Mouse (Mus musculus) spleen, adult 2 months (tissue): ENCODE data around the gene Ppp1r9b. TPM values are rescaled to one million over a fixed set of nuclear protein-coding genes. Genes with fewer than 3 reads are reported as not detected.
A peak's percentile ranks its signal among the peaks of the same experiment; 100 is the strongest.
"Not testable (repeated sequence)": the region's sequence is repeated elsewhere in the genome, so short reads cannot be mapped to it uniquely, and the experiment has no call there.

Experiments
- DNase-seq, 2 experiments: peaks; one replicate each; pipeline versions ENCODE4 v3.0.0 to v3.0.0-alpha.2; 2012 to 2021; ENCODE audit warnings: low spot score in 2 of 2, low read depth in 1 of 2
- H3K27ac ChIP-seq: fragments of 200-500 bp; 2 replicates; pipeline ENCODE4 v1.5.1; 2012; ENCODE audit warnings: low read length, inconsistent platforms; ENCODE audit not compliant: insufficient read depth
- H3K27me3 ChIP-seq: fragments of 200-500 bp; 2 replicates; pipeline ENCODE4 v1.6.1; 2012; ENCODE audit warnings: mild to moderate bottlenecking, moderate library complexity, low read length, inconsistent platforms; ENCODE audit not compliant: control insufficient read depth, insufficient read depth
- H3K36me3 ChIP-seq: fragments of 200-500 bp; 2 replicates; pipeline ENCODE4 v1.6.1; 2012; ENCODE audit warnings: mild to moderate bottlenecking, low read length, inconsistent platforms; ENCODE audit not compliant: control insufficient read depth, insufficient read depth
- H3K4me1 ChIP-seq: fragments of 200-500 bp; 2 replicates; pipeline ENCODE4 v1.6.1; 2011; ENCODE audit warnings: inconsistent platforms; ENCODE audit not compliant: control insufficient read depth, insufficient read depth, insufficient read length
- H3K4me3 ChIP-seq: fragments of 200-500 bp; 2 replicates; pipeline ENCODE4 v1.5.1; 2011; ENCODE audit warnings: mild to moderate bottlenecking, inconsistent platforms; ENCODE audit not compliant: insufficient read depth, insufficient read length; ENCODE audit errors: extremely low read depth
- CTCF ChIP-seq: fragments of 200-500 bp; IDR thresholded peaks from 2 replicates; pipeline ENCODE4 v1.5.1; 2011; ENCODE audit warnings: mild to moderate bottlenecking, inconsistent platforms; ENCODE audit not compliant: insufficient read depth, insufficient read length, insufficient replicate concordance; ENCODE audit errors: extremely low read depth
- POLR2A ChIP-seq: fragments of 200-500 bp; IDR thresholded peaks from 2 replicates; pipeline ENCODE4 v1.6.1; 2011; ENCODE audit warnings: low read depth, low read length, inconsistent platforms
- WGBS: fragments of 180-500 bp; shearing (Covaris S2); methylation state at CpG from one replicate; pipeline ENCODE4 v1.1.7; 2018; 5-methylcytosine and 5-hydroxymethylcytosine counted together
- polyA plus RNA-seq: library from polyadenylated mRNA; depleted of rRNA; stranded (reverse); fragments of >200 nt; gene quantifications from 2 replicates; pipeline ENCODE4 v1.2.3, GENCODE M21; 2012

Ppp1r9b gene
- polyA plus RNA-seq, 1 experiment, result 51.9 TPM

DNA sequence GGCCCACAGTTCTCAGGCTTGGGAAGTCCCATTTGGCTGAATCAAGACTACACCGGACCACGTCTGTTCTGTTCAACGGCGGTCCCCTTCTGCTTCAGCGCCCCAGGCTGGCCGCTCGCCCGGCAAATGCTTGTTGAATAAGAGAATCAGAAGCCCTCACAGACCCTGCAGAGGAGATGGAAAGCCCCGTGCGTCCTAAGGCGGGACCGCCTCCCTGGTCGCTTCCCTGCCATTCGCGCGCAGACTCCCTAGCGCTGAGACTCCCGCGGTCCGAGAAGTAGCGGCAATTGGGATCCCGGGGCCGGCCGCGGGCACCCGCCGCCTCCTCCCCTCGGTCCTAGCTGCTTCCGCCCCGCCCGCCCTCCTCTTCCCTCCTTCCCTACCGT, 18.8 kb downstream of the Ppp1r9b start, which contains the start of gene Samd14:
Gene Samd14, plus strand, starts transcription at position 251 of the 386 bp plus-strand sequence.
- Histone ChIP-seq H3K27ac (peak within 1 kb of the TSS; percentile 25; the same call in 1 of the 2 replicates), H3K36me3 (peaks cover 7% of the 10 kb centered on the region), H3K4me3 (peak within 1 kb of the TSS; percentile 59), H3K27me3 (peaks cover 10% of the 10 kb centered on the region), H3K4me1 (peaks cover 16% of the 10 kb centered on the region; the same call in 1 of the 2 replicates)
- WGBS, result under 1% methylated on average over 21 of the region's 32 CpGs
- TF ChIP-seq CTCF (no peak), POLR2A (no peak)
- DNase-seq, result no peak

GRCm38 (mm10) chr11:95010141-95010739, 19.4 kb downstream of the Ppp1r9b start:
- peaks cover 10% of the 10 kb centered on the region for H3K27me3 ChIP-seq
- H3K4me1 ChIP-seq, result peaks cover 16% of the 10 kb centered on the region; the same call in 1 of the 2 replicates
- peak overlapping the region; percentile 59 for H3K4me3 ChIP-seq
- H3K36me3 ChIP-seq, result peaks cover 5% of the 10 kb centered on the region; the same call in 1 of the 2 replicates
- DNase-seq, result no peak
- no peak for TF ChIP-seq CTCF
- TF ChIP-seq POLR2A, result no peak
- 17% methylated on average over 37 of the region's 40 CpGs for WGBS
- peak overlapping the region; percentile 25; the same call in 1 of the 2 replicates for H3K27ac ChIP-seq

DNA sequence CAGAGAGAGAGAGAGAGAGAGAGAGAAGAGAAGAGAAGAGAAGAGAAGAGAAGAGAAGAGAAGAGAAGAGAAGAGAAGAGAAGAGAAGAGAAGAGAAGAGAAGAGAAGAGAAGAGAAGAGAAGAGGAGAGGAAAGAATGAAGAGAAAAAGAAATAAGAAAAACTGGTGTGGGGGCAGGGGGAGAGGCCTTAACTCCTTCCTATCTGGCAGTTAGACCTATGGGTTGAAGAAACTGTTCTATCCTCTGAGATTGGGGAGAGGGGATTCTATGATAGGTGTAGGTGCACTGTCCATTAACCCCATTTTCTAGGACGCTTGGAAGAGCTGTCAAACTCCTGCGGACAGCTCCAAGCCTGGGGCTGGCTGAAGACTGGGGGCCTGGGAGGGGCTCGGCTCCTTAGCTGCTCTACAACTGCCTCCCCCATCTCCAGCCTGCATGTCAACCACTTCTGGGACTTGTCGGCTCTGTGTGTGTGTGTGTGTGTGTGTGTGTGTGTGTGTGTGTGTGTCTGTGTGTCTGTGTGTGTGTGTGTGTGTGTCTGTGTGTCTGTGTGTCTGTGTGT, 20.1 kb downstream of the Ppp1r9b start:
- Histone ChIP-seq H3K4me1 (peaks cover 16% of the 10 kb centered on the region; the same call in 1 of the 2 replicates), H3K27ac (peak overlapping the region; percentile 52; the same call in 1 of the 2 replicates), H3K4me3 (peak overlapping the region; percentile 7; the same call in 1 of the 2 replicates)
- not testable (repeated sequence) for DNase-seq, H3K36me3 ChIP-seq, H3K27me3 ChIP-seq
- 55% methylated on average over 4 of the region's 4 CpGs for WGBS

GRCm38 (mm10) chr11:95011416-95011815, 20.6 kb downstream of the Ppp1r9b start:
- 36% methylated on average over 1 of the region's 1 CpGs for WGBS

GRCm38 (mm10) chr11:95012075-95012474, 21.2 kb downstream of the Ppp1r9b start:
- Histone ChIP-seq H3K27ac (peak overlapping the region; percentile 52; the same call in 1 of the 2 replicates), H3K4me3 (no peak overlapping the region), H3K27me3 (peaks cover 10% of the 10 kb centered on the region), H3K4me1 (peaks cover 12% of the 10 kb centered on the region; the same call in 1 of the 2 replicates), H3K36me3 (no peaks in the 10 kb centered on the region)
- 48% methylated on average over 3 of the region's 3 CpGs for WGBS
- TF ChIP-seq POLR2A (no peak), CTCF (no peak)
- DNase-seq, result no peak

More at GRCm38 (mm10) chr11:95011416-95011815, 20.6 kb downstream of the Ppp1r9b start:
- H3K27me3 ChIP-seq, result peaks cover 10% of the 10 kb centered on the region
- no peak for DNase-seq
- TF ChIP-seq CTCF (no peak), POLR2A (no peak)
- H3K36me3 ChIP-seq, result no peaks in the 10 kb centered on the region
- 0 out of 2 replicates have a peak overlapping the region, but pooled peaks have one; percentile 7 for H3K4me3 ChIP-seq
- H3K4me1 ChIP-seq, result peaks cover 16% of the 10 kb centered on the region; the same call in 1 of the 2 replicates
- H3K27ac ChIP-seq, result peak overlapping the region; percentile 52; the same call in 1 of the 2 replicates

DNA sequence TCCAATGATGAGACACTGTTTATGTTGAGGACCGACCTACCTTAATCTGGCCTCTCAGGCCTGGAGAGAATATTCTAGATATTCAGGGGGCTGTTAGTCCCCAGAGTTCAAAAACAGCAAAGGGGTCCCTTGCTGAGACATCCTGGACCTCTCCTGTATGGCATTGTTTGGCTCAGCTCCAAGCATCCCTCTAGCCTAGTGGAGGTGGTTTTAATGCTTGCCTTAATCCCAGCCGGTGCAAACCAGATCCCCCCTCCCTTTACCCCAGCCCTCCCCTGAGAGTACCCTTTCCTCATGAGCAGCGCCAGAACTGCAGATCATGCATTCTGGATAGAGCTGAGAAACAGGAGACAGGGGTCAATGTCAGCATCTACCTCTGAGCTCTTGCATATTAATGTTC, 21.7 kb downstream of the Ppp1r9b start:
- Histone ChIP-seq H3K4me3 (no peak overlapping the region), H3K36me3 (no peaks in the 10 kb centered on the region), H3K27ac (no peak overlapping the region), H3K27me3 (peaks cover 10% of the 10 kb centered on the region), H3K4me1 (peaks cover 10% of the 10 kb centered on the region; the same call in 1 of the 2 replicates)
- TF ChIP-seq CTCF (no peak), POLR2A (no peak)
- 70% methylated on average over 3 of the region's 3 CpGs for WGBS
- no peak for DNase-seq

GRCm38 (mm10) chr11:95015484-95015883, 24.6 kb downstream of the Ppp1r9b start:
- no peak overlapping the region for H3K27ac ChIP-seq
- TF ChIP-seq POLR2A (no peak), CTCF (no peak)
- no peak for DNase-seq
- peaks cover under 1% of the 10 kb centered on the region for H3K27me3 ChIP-seq
- 93% methylated on average over 3 of the region's 3 CpGs for WGBS
- no peak overlapping the region for H3K4me3 ChIP-seq
- H3K36me3 ChIP-seq, result no peaks in the 10 kb centered on the region
- H3K4me1 ChIP-seq, result no peaks in the 10 kb centered on the region
